21 mouse cellular contexts compared by ENCODE assay signal in genomic region chr17:5213441-5213840, GRCm38 (mm10).
DNase-seq lines count a peak whose midpoint lies in the region; ATAC-seq and TF ChIP-seq lines count a peak whose summit lies in the region.
"Had no signal": no experiment of that assay in that cellular context is flagged by ENCODE, and none has a peak within 500 bp of the region (broad histone marks: within the 10 kb centered on the region; RNA-seq: fewer than 3 reads in every experiment).

No protein-coding gene starts in this region.

- no peak overlapping the region for H3K4me2 ChIP-seq in neural tube, embryonic 11.5 days (ENCODE audit: low read depth)
- no peak overlapping the region for H3K4me2 ChIP-seq in hindbrain, embryonic 15.5 days
- no peak overlapping the region for H3K4me2 ChIP-seq in liver, postnatal 0 days (ENCODE audit: low read depth, low read length)
- no peak overlapping the region for H3K4me2 ChIP-seq in heart, embryonic 11.5 days
- H3K4me2 ChIP-seq: intestine, embryonic 15.5 days; kidney, embryonic 15.5 days; liver, embryonic 13.5 days had no signal

- H3K9ac ChIP-seq in neural tube, embryonic 11.5 days (ENCODE audit: low read length), result no peak overlapping the region
- no peak overlapping the region for H3K9ac ChIP-seq in hindbrain, embryonic 15.5 days
- no peak overlapping the region for H3K9ac ChIP-seq in liver, postnatal 0 days (replicated peaks)
- H3K9ac ChIP-seq in heart, embryonic 11.5 days (ENCODE audit: low read depth, low read length), result no peak overlapping the region
- H3K9ac ChIP-seq: intestine, embryonic 15.5 days; kidney, embryonic 15.5 days; liver, embryonic 13.5 days had no signal

- no peaks in the 10 kb centered on the region for H3K9me3 ChIP-seq in neural tube, embryonic 11.5 days (ENCODE audit: control insufficient read depth, low read length)
- no peaks in the 10 kb centered on the region for H3K9me3 ChIP-seq in hindbrain, embryonic 15.5 days
- no peaks in the 10 kb centered on the region for H3K9me3 ChIP-seq in liver, postnatal 0 days (ENCODE audit: low read length)
- no peaks in the 10 kb centered on the region for H3K9me3 ChIP-seq in heart, embryonic 11.5 days (replicated peaks; ENCODE audit: control insufficient read depth, low read length)
- H3K9me3 ChIP-seq: heart, embryonic 10.5 days; intestine, embryonic 15.5 days; kidney, embryonic 15.5 days; liver, embryonic 13.5 days had no signal

- peak overlapping the region; percentile 56 for H3K27ac ChIP-seq in neural tube, embryonic 11.5 days (ENCODE audit: low read depth, low read length)
- H3K27ac ChIP-seq in hindbrain, embryonic 15.5 days (replicated peaks), result peak overlapping the region; percentile 74
- H3K27ac ChIP-seq in liver, postnatal 0 days (ENCODE audit: low read depth), result no peak overlapping the region
- no peak overlapping the region for H3K27ac ChIP-seq in heart, embryonic 11.5 days (ENCODE audit: low read depth, low read length)
- H3K27ac ChIP-seq: heart, embryonic 10.5 days; intestine, embryonic 15.5 days; kidney, embryonic 15.5 days; left cerebral cortex, adult 2 months; liver, embryonic 13.5 days had no signal

- peaks cover 17% of the 10 kb centered on the region for H3K4me1 ChIP-seq in neural tube, embryonic 11.5 days (ENCODE audit: control insufficient read depth, insufficient read depth, low read length)
- peaks cover 72% of the 10 kb centered on the region for H3K4me1 ChIP-seq in hindbrain, embryonic 15.5 days (replicated peaks)
- peaks cover 23% of the 10 kb centered on the region for H3K4me1 ChIP-seq in liver, postnatal 0 days (ENCODE audit: insufficient read depth)
- H3K4me1 ChIP-seq in heart, embryonic 11.5 days (ENCODE audit: control insufficient read depth, insufficient read depth, low read length), result peaks cover 31% of the 10 kb centered on the region

- TF ChIP-seq CTCF in liver, postnatal 0 days (IDR thresholded peaks at IDR 0.05; ENCODE audit: low read depth), result no peak

- no peaks in the 10 kb centered on the region for H3K27me3 ChIP-seq in neural tube, embryonic 11.5 days (ENCODE audit: control insufficient read depth, insufficient read depth, low read length)
- H3K27me3 ChIP-seq in hindbrain, embryonic 15.5 days, result no peaks in the 10 kb centered on the region
- no peaks in the 10 kb centered on the region for H3K27me3 ChIP-seq in liver, postnatal 0 days (ENCODE audit: insufficient read depth, low read length)
- H3K27me3 ChIP-seq in heart, embryonic 11.5 days (ENCODE audit: control insufficient read depth, insufficient read depth, low read length), result no peaks in the 10 kb centered on the region
- H3K27me3 ChIP-seq: intestine, embryonic 15.5 days; kidney, embryonic 15.5 days; liver, embryonic 13.5 days had no signal

- TF ChIP-seq EP300 in liver, postnatal 0 days (IDR thresholded peaks at IDR 0.05; ENCODE audit: low read depth), result no peak

- DNase-seq in cerebellum, postnatal 10 days, result peak; percentile 49 to 63
- no peak for DNase-seq in cerebellum, adult 18-20 months
- no peak for DNase-seq in neural tube, embryonic 11.5 days (ENCODE audit: low spot score)
- no peak for DNase-seq in neural tube, embryonic 10.5 days (ENCODE audit: extremely low spot score, low spot score)
- no peak for DNase-seq in liver, postnatal 0 days
- no peak for DNase-seq in kidney, adult 18-20 months
- DNase-seq: cerebellum, adult 11 months; gastrocnemius, postnatal 25 days; heart, postnatal 14 days; liver, embryonic 13.5 days; right cerebral cortex, postnatal 25 days; thymus, postnatal 14 days had no signal

- H3K36me3 ChIP-seq in neural tube, embryonic 11.5 days (ENCODE audit: control insufficient read depth, insufficient read depth, low read length), result no peaks in the 10 kb centered on the region
- no peaks in the 10 kb centered on the region for H3K36me3 ChIP-seq in hindbrain, embryonic 15.5 days
- no peaks in the 10 kb centered on the region; the same call in 1 of the 2 replicates for H3K36me3 ChIP-seq in liver, postnatal 0 days (replicated peaks; ENCODE audit: insufficient read depth, low read length)
- H3K36me3 ChIP-seq in heart, embryonic 11.5 days (ENCODE audit: control insufficient read depth, insufficient read depth, low read length), result no peaks in the 10 kb centered on the region
- H3K36me3 ChIP-seq: heart, embryonic 10.5 days; intestine, embryonic 15.5 days; kidney, embryonic 15.5 days; liver, embryonic 13.5 days had no signal

- H3K4me3 ChIP-seq in neural tube, embryonic 11.5 days (ENCODE audit: low read depth, low read length), result no peak overlapping the region
- no peak overlapping the region for H3K4me3 ChIP-seq in hindbrain, embryonic 15.5 days
- H3K4me3 ChIP-seq in liver, postnatal 0 days (ENCODE audit: low read depth, low read length), result no peak overlapping the region
- no peak overlapping the region for H3K4me3 ChIP-seq in heart, embryonic 11.5 days (ENCODE audit: low read depth, low read length)
- H3K4me3 ChIP-seq: erythroblast, embryonic 14.5 days; heart, embryonic 10.5 days; intestine, embryonic 15.5 days; kidney, embryonic 15.5 days; left cerebral cortex, adult 2 months; liver, embryonic 13.5 days; myocyte had no signal

- WGBS in neural tube, embryonic 11.5 days, result 67% methylated on average over 6 of the region's 6 CpGs
- 37% methylated on average over 6 of the region's 6 CpGs for WGBS in hindbrain, embryonic 15.5 days
- WGBS in liver, postnatal 0 days (ENCODE audit: insufficient replicate concordance), result 63% methylated on average over 6 of the region's 6 CpGs
- WGBS in heart, embryonic 11.5 days (ENCODE audit: insufficient replicate concordance), result 73% methylated on average over 6 of the region's 6 CpGs

- ATAC-seq in neural tube, embryonic 11.5 days (ENCODE audit: insufficient read depth, low FRiP score, low TSS enrichment), result no peak
- no peak for ATAC-seq in hindbrain, embryonic 15.5 days (ENCODE audit: low FRiP score, low read depth)
- ATAC-seq in liver, postnatal 0 days, result no peak
- no peak for ATAC-seq in heart, embryonic 11.5 days (replicated peaks; ENCODE audit: insufficient number of reproducible peaks, low FRiP score, low TSS enrichment)
- ATAC-seq: CD4-positive, CD25-positive, alpha-beta regulatory T cell, adult 4 months; intestine, embryonic 15.5 days had no signal

Comparison
In these comparisons a context has a peak if more than half of its experiments do, and no peak if none do; other contexts are left out.
1. DNase-seq: peak in cerebellum, postnatal 10 days (2 of 2); none in cerebellum, adult 18-20 months (0 of 2), neural tube, embryonic 11.5 days (single experiment), neural tube, embryonic 10.5 days (single experiment), liver, postnatal 0 days (single experiment) and kidney, adult 18-20 months (single experiment).
2. H3K27ac ChIP-seq: peak in neural tube, embryonic 11.5 days (single experiment) and hindbrain, embryonic 15.5 days (single experiment); none in liver, postnatal 0 days (single experiment) and heart, embryonic 11.5 days (single experiment).